Mouse (Mus musculus): Measurements from ENCODE around the gene Ugt1a8. TPM values are rescaled to one million over a fixed set of nuclear protein-coding genes. Genes with fewer than 3 reads are reported as not detected.

Gene Ugt1a8
- total RNA-seq (2023): not detected

GRCm38 (mm10) chr1:88087513-88087912, at the start of gene Ugt1a8:
Gene Ugt1a8 (plus strand): TSS chr1:88087813.

GRCm38 (mm10) chr1:88055088-88055487, 32.5 kb upstream of the Ugt1a8 start, which contains the start of gene Ugt1a10:
Gene Ugt1a10 (plus strand): TSS chr1:88055388.

GRCm38 (mm10) chr1:88070495-88070894, 17.1 kb upstream of the Ugt1a8 start, which contains the start of gene Ugt1a9:
Gene Ugt1a9 (plus strand): TSS chr1:88070800.

GRCm38 (mm10) chr1:88094941-88095492, 7.4 kb downstream of the Ugt1a8 start, which contains the start of gene Ugt1a7c:
Gene Ugt1a7c (plus strand): TSS chr1:88095062.

GRCm38 (mm10) chr1:88103019-88103418, 15.4 kb downstream of the Ugt1a8 start, which contains the start of gene Ugt1a6b:
Gene Ugt1a6b (plus strand): TSS chr1:88103252.

GRCm38 (mm10) chr1:88134457-88135011, 46.9 kb downstream of the Ugt1a8 start, which contains the start of gene Ugt1a6a:
Gene Ugt1a6a (plus strand): TSS chr1:88134809.

GRCm38 (mm10) chr1:88165711-88166110, 78.1 kb downstream of the Ugt1a8 start, which contains the start of gene Ugt1a5:
Gene Ugt1a5 (plus strand): TSS chr1:88166012.

GRCm38 (mm10) chr1:88200456-88200855, 112.8 kb downstream of the Ugt1a8 start, which contains the start of gene Ugt1a2:
Gene Ugt1a2 (plus strand): TSS chr1:88200601.

GRCm38 (mm10) chr1:88205294-88205922, 117.8 kb downstream of the Ugt1a8 start, which contains the start of gene Dnajb3:
Gene Dnajb3 (minus strand): TSS chr1:88205782.

GRCm38 (mm10) chr1:88211812-88212211, 124.2 kb downstream of the Ugt1a8 start, which contains the start of gene Ugt1a1:
Gene Ugt1a1 (plus strand): TSS chr1:88211959.

GRCm38 (mm10) chr1:88226670-88227379, 139.2 kb downstream of the Ugt1a8 start, which contains the start of gene Mroh2a:
Gene Mroh2a (plus strand): TSS chr1:88226986.

Other genes with a start within 250 kb of the Ugt1a8 start
- 199 TPM for gene Dgkd, start 234.5 kb upstream of the Ugt1a8 start, total RNA-seq (2023)
- gene Usp40, start 79.3 kb upstream of the Ugt1a8 start, total RNA-seq (2023): 19.4 TPM
- gene Ugt1a10, start 32.4 kb upstream of the Ugt1a8 start, total RNA-seq (2023): not detected
- gene Ugt1a9, start 17.0 kb upstream of the Ugt1a8 start, total RNA-seq (2023): not detected
- 0.34 TPM for gene Ugt1a7c, start 7.2 kb downstream of the Ugt1a8 start, total RNA-seq (2023)
- not detected for gene Ugt1a6b, start 15.4 kb downstream of the Ugt1a8 start, total RNA-seq (2023)
- 1.2 TPM for gene Ugt1a6a, start 47.0 kb downstream of the Ugt1a8 start, total RNA-seq (2023)
- gene Ugt1a5, start 78.2 kb downstream of the Ugt1a8 start, total RNA-seq (2023): not detected
- not detected for gene Ugt1a2, start 112.8 kb downstream of the Ugt1a8 start, total RNA-seq (2023)
- 1.0 TPM for gene Dnajb3, start 118.0 kb downstream of the Ugt1a8 start, total RNA-seq (2023)
- not detected for gene Ugt1a1, start 124.1 kb downstream of the Ugt1a8 start, total RNA-seq (2023)
- gene Mroh2a, start 139.2 kb downstream of the Ugt1a8 start, total RNA-seq (2023): not detected
- gene Hjurp, start 189.8 kb downstream of the Ugt1a8 start, total RNA-seq (2023): 111 TPM
- not detected for gene Trpm8, start 189.8 kb downstream of the Ugt1a8 start, total RNA-seq (2023)